Mouse (Mus musculus) adrenal gland (tissue): Measurements from ENCODE around the gene Ppp1r7.

Experiments used
- intact Hi-C: fragments of 180-260 bp; cut with DNase I; formaldehyde crosslinking; loops from one replicate; pipeline ENCODE4 v1.15.1; 2025
- microRNA-seq, 2 experiments: library from miRNA; unstranded; fragments of <30 nt; microRNA quantifications; one replicate each; pipeline ENCODE4; 2019

The Ppp1r7 gene

GRCm38 (mm10) chr1:93403403-93403802, 60.7 kb downstream of the Ppp1r7 start:
- intact Hi-C loops, result no loop called here

Small RNA genes within 50 kb of the gene (microRNA-seq; reads per million reads assigned to microRNA genes)
- 0 reads per million in 2 experiments for gene Mir6345
- 0 reads per million in 2 experiments for gene Mir6902
